Mouse (Mus musculus): Measurements from ENCODE around the gene Dlgap3. TPM values are rescaled to one million over a fixed set of nuclear protein-coding genes. Genes with fewer than 3 reads are reported as not detected.

The Dlgap3 gene
- polyA plus RNA-seq, 1 experiment from 2014 or later: 8.3 TPM

- H3K4me2 ChIP-seq (ENCODE audit: low read length): no peak overlapping the region
- H3K4me3 ChIP-seq (replicated peaks; ENCODE audit: low read length): no peak overlapping the region
- H3K27me3 ChIP-seq (replicated peaks; ENCODE audit: control insufficient read depth, insufficient read depth, low read length): no peaks in the 10 kb centered on the region
- H3K4me1 ChIP-seq (replicated peaks; ENCODE audit: control insufficient read depth, insufficient read depth, low read length): no peaks in the 10 kb centered on the region
- ATAC-seq: no peak
- 59% methylated on average over 5 of the region's 5 CpGs for WGBS
- H3K36me3 ChIP-seq (ENCODE audit: control insufficient read depth, insufficient read depth): no peaks in the 10 kb centered on the region
- H3K9me3 ChIP-seq (ENCODE audit: control insufficient read depth, low read length): no peaks in the 10 kb centered on the region
- H3K27ac ChIP-seq (ENCODE audit: low read length): no peak overlapping the region
- H3K9ac ChIP-seq (replicated peaks; ENCODE audit: low read depth, low read length): no peak overlapping the region
Measured at GRCm38 (mm10) chr4:127155757-127156156, 13.2 kb upstream of the Dlgap3 start.

- ATAC-seq: no peak
Measured at GRCm38 (mm10) chr4:127157746-127158145, 11.3 kb upstream of the Dlgap3 start.

GRCm38 (mm10) chr4:127163926-127164325 is 5.1 kb upstream of the Dlgap3 start:
- ATAC-seq: no peak
- 76% methylated on average over 8 of the region's 8 CpGs for WGBS
- H3K27me3 ChIP-seq (replicated peaks; ENCODE audit: control insufficient read depth, insufficient read depth, low read length): no peaks in the 10 kb centered on the region; the same call in 1 of the 2 replicates
- no peak overlapping the region for H3K9ac ChIP-seq (replicated peaks; ENCODE audit: low read depth, low read length)
- H3K4me3 ChIP-seq (replicated peaks; ENCODE audit: low read length): no peak overlapping the region
- H3K4me2 ChIP-seq (ENCODE audit: low read length): no peak overlapping the region
- no peaks in the 10 kb centered on the region for H3K36me3 ChIP-seq (ENCODE audit: control insufficient read depth, insufficient read depth)
- H3K9me3 ChIP-seq (ENCODE audit: control insufficient read depth, low read length): no peaks in the 10 kb centered on the region
- peaks cover 7% of the 10 kb centered on the region for H3K4me1 ChIP-seq (replicated peaks; ENCODE audit: control insufficient read depth, insufficient read depth, low read length)
- H3K27ac ChIP-seq (ENCODE audit: low read length): no peak overlapping the region

More at GRCm38 (mm10) chr4:127157746-127158145, 11.3 kb upstream of the Dlgap3 start:
- no peaks in the 10 kb centered on the region for H3K27me3 ChIP-seq (replicated peaks; ENCODE audit: control insufficient read depth, insufficient read depth, low read length)
- H3K9ac ChIP-seq (replicated peaks; ENCODE audit: low read depth, low read length): no peak overlapping the region
- H3K4me3 ChIP-seq (replicated peaks; ENCODE audit: low read length): no peak overlapping the region
- no peak overlapping the region for H3K27ac ChIP-seq (ENCODE audit: low read length)
- no peaks in the 10 kb centered on the region for H3K9me3 ChIP-seq (ENCODE audit: control insufficient read depth, low read length)
- H3K4me2 ChIP-seq (ENCODE audit: low read length): no peak overlapping the region
- H3K36me3 ChIP-seq (ENCODE audit: control insufficient read depth, insufficient read depth): no peaks in the 10 kb centered on the region
- no peaks in the 10 kb centered on the region for H3K4me1 ChIP-seq (replicated peaks; ENCODE audit: control insufficient read depth, insufficient read depth, low read length)
- 87% methylated on average over 4 of the region's 4 CpGs for WGBS

- ATAC-seq: no peak
- H3K36me3 ChIP-seq (ENCODE audit: control insufficient read depth, insufficient read depth): no peaks in the 10 kb centered on the region
- 59% methylated on average over 5 of the region's 5 CpGs for WGBS
- no peak overlapping the region for H3K4me3 ChIP-seq (replicated peaks; ENCODE audit: low read length)
- no peaks in the 10 kb centered on the region; the same call in 1 of the 2 replicates for H3K27me3 ChIP-seq (replicated peaks; ENCODE audit: control insufficient read depth, insufficient read depth, low read length)
- no peak overlapping the region for H3K9ac ChIP-seq (replicated peaks; ENCODE audit: low read depth, low read length)
- H3K9me3 ChIP-seq (ENCODE audit: control insufficient read depth, low read length): no peaks in the 10 kb centered on the region
- no peak overlapping the region for H3K27ac ChIP-seq (ENCODE audit: low read length)
- peaks cover 30% of the 10 kb centered on the region for H3K4me1 ChIP-seq (replicated peaks; ENCODE audit: control insufficient read depth, insufficient read depth, low read length)
- H3K4me2 ChIP-seq (ENCODE audit: low read length): no peak overlapping the region
Measured at GRCm38 (mm10) chr4:127167096-127167495, 1.9 kb upstream of the Dlgap3 start.

- Histone ChIP-seq H3K9ac (replicated peaks; ENCODE audit: low read depth, low read length) (no peak overlapping the region; the same call in 1 of the 2 replicates), H3K4me2 (ENCODE audit: low read length) (peak overlapping the region; percentile 95), H3K27me3 (replicated peaks; ENCODE audit: control insufficient read depth, insufficient read depth, low read length) (no peaks in the 10 kb centered on the region; the same call in 1 of the 2 replicates), H3K27ac (ENCODE audit: low read length) (no peak overlapping the region), H3K4me1 (replicated peaks; ENCODE audit: control insufficient read depth, insufficient read depth, low read length) (peaks cover 36% of the 10 kb centered on the region), H3K36me3 (ENCODE audit: control insufficient read depth, insufficient read depth) (no peaks in the 10 kb centered on the region), H3K9me3 (ENCODE audit: control insufficient read depth, low read length) (no peaks in the 10 kb centered on the region), H3K4me3 (replicated peaks; ENCODE audit: low read length) (peak overlapping the region; percentile 78)
- 11% methylated on average over 8 of the region's 8 CpGs for WGBS
- no peak for ATAC-seq
Measured at GRCm38 (mm10) chr4:127167731-127168130, 1.3 kb upstream of the Dlgap3 start.

GRCm38 (mm10) chr4:127168211-127168913 is 642 bp upstream of the Dlgap3 start:
- peak overlapping the region; percentile 51 for H3K27ac ChIP-seq (ENCODE audit: low read length)
- H3K4me1 ChIP-seq (replicated peaks; ENCODE audit: control insufficient read depth, insufficient read depth, low read length): peaks cover 40% of the 10 kb centered on the region
- ATAC-seq: peak; percentile 53
- peak overlapping the region; percentile 78 for H3K4me3 ChIP-seq (replicated peaks; ENCODE audit: low read length)
- H3K4me2 ChIP-seq (ENCODE audit: low read length): peak overlapping the region; percentile 95
- peak overlapping the region; percentile 81 for H3K9ac ChIP-seq (replicated peaks; ENCODE audit: low read depth, low read length)
- H3K36me3 ChIP-seq (ENCODE audit: control insufficient read depth, insufficient read depth): no peaks in the 10 kb centered on the region
- no peaks in the 10 kb centered on the region; the same call in 1 of the 2 replicates for H3K27me3 ChIP-seq (replicated peaks; ENCODE audit: control insufficient read depth, insufficient read depth, low read length)
- no peaks in the 10 kb centered on the region for H3K9me3 ChIP-seq (ENCODE audit: control insufficient read depth, low read length)
- under 1% methylated on average over 35 of the region's 39 CpGs for WGBS

GRCm38 (mm10) chr4:127169346-127170221 is 580 bp downstream of the Dlgap3 start:
- Histone ChIP-seq H3K27ac (ENCODE audit: low read length) (peak overlapping the region; percentile 33; the same call in 1 of the 2 replicates), H3K27me3 (replicated peaks; ENCODE audit: control insufficient read depth, insufficient read depth, low read length) (no peaks in the 10 kb centered on the region; the same call in 1 of the 2 replicates), H3K4me1 (replicated peaks; ENCODE audit: control insufficient read depth, insufficient read depth, low read length) (peaks cover 41% of the 10 kb centered on the region), H3K4me2 (ENCODE audit: low read length) (peak overlapping the region; percentile 95), H3K9ac (replicated peaks; ENCODE audit: low read depth, low read length) (peak overlapping the region; percentile 81), H3K4me3 (replicated peaks; ENCODE audit: low read length) (peak overlapping the region; percentile 78), H3K36me3 (ENCODE audit: control insufficient read depth, insufficient read depth) (no peaks in the 10 kb centered on the region), H3K9me3 (ENCODE audit: control insufficient read depth, low read length) (no peaks in the 10 kb centered on the region)
- 2% methylated on average over 46 of the region's 51 CpGs for WGBS
- peak; percentile 34 for ATAC-seq

- no peak overlapping the region; the same call in none of the 2 replicates for H3K4me2 ChIP-seq (ENCODE audit: low read length)
- no peak overlapping the region for H3K9ac ChIP-seq (replicated peaks; ENCODE audit: low read depth, low read length)
- peaks cover 41% of the 10 kb centered on the region for H3K4me1 ChIP-seq (replicated peaks; ENCODE audit: control insufficient read depth, insufficient read depth, low read length)
- H3K27ac ChIP-seq (ENCODE audit: low read length): no peak overlapping the region
- H3K36me3 ChIP-seq (ENCODE audit: control insufficient read depth, insufficient read depth): no peaks in the 10 kb centered on the region
- no peaks in the 10 kb centered on the region for H3K9me3 ChIP-seq (ENCODE audit: control insufficient read depth, low read length)
- no peak for ATAC-seq
- H3K27me3 ChIP-seq (replicated peaks; ENCODE audit: control insufficient read depth, insufficient read depth, low read length): no peaks in the 10 kb centered on the region; the same call in 1 of the 2 replicates
- WGBS: 12% methylated on average over 5 of the region's 5 CpGs
- no peak overlapping the region for H3K4me3 ChIP-seq (replicated peaks; ENCODE audit: low read length)
Measured at GRCm38 (mm10) chr4:127170866-127171265, 1.9 kb downstream of the Dlgap3 start.

GRCm38 (mm10) chr4:127171341-127171905 is 2.4 kb downstream of the Dlgap3 start:
- Histone ChIP-seq H3K9ac (replicated peaks; ENCODE audit: low read depth, low read length) (no peak overlapping the region), H3K9me3 (ENCODE audit: control insufficient read depth, low read length) (no peaks in the 10 kb centered on the region), H3K27ac (ENCODE audit: low read length) (no peak overlapping the region), H3K4me3 (replicated peaks; ENCODE audit: low read length) (no peak overlapping the region), H3K27me3 (replicated peaks; ENCODE audit: control insufficient read depth, insufficient read depth, low read length) (no peaks in the 10 kb centered on the region; the same call in 1 of the 2 replicates), H3K4me2 (ENCODE audit: low read length) (no peak overlapping the region; the same call in none of the 2 replicates), H3K4me1 (replicated peaks; ENCODE audit: control insufficient read depth, insufficient read depth, low read length) (peaks cover 41% of the 10 kb centered on the region), H3K36me3 (ENCODE audit: control insufficient read depth, insufficient read depth) (no peaks in the 10 kb centered on the region)
- no peak for ATAC-seq
- WGBS: 35% methylated on average over 4 of the region's 4 CpGs
